Mouse (Mus musculus): ENCODE measurements around the gene Dtx4. TPM values are rescaled to one million over a fixed set of nuclear protein-coding genes. Genes with fewer than 3 reads are reported as not detected.

Gene Dtx4
- polyA plus RNA-seq, 1 experiment, result 10.4 TPM

DNA sequence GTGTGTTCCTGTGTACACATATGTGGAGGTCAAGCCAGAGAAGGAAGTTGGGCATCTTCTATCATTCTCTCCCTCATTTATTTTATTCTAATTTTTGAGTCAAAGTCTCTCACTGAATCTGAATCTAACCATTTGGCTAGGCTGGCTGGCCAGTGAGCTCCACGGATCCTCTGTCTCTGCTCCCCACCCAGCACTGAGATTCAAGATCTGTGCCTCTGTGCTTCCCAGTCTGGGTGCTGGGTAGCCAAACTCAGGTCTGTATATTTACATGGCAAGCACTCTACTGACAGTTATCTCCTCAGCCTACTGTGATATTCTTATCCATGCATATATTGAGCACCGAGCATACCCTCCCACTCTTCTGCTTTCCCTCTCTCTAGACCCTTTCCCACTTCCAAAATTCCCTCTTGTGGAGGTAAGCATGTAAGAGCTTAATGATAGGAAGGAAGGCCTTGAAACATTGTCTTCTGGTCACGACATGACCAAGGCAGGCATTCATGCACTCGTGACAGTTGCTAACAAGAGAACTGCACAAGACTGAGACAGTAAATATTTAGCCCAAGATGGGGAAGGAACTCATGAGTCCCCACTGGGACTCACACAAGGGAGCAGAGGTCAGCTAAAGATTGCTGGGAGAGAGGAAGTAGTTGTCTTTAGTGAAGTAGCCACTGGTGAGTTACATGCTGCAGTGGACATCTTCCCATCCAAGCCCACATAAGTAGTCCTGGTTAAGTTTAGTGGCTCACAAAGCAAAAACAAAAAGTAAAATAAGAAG is 65.3 kb downstream of the Dtx4 start:
- Histone ChIP-seq H3K4me3 (ENCODE audit: insufficient read depth, low read length) (no peak overlapping the region), H3K4me1 (ENCODE audit: control insufficient read depth, insufficient read depth, low read length) (no peaks in the 10 kb centered on the region), H3K27ac (ENCODE audit: insufficient read depth, low read length) (no peak overlapping the region)
- TF ChIP-seq POLR2A (IDR thresholded peaks at IDR 0.05; ENCODE audit: low read depth, low read length) (no peak), CTCF (IDR thresholded peaks at IDR 0.05; ENCODE audit: borderline replicate concordance, insufficient read depth, low read length) (no peak)

- Histone ChIP-seq H3K4me1 (ENCODE audit: control insufficient read depth, insufficient read depth, low read length) (no peaks in the 10 kb centered on the region), H3K4me3 (ENCODE audit: insufficient read depth, low read length) (no peak overlapping the region), H3K27ac (ENCODE audit: insufficient read depth, low read length) (no peak overlapping the region)
- TF ChIP-seq POLR2A (IDR thresholded peaks at IDR 0.05; ENCODE audit: low read depth, low read length) (no peak), CTCF (IDR thresholded peaks at IDR 0.05; ENCODE audit: borderline replicate concordance, insufficient read depth, low read length) (no peak)
Observed at GRCm38 (mm10) chr19:12435011-12435416, 66.2 kb downstream of the Dtx4 start.

GRCm38 (mm10) chr19:12433033-12433432 is 68.2 kb downstream of the Dtx4 start:
- Histone ChIP-seq H3K27ac (ENCODE audit: insufficient read depth, low read length) (no peak overlapping the region), H3K4me3 (ENCODE audit: insufficient read depth, low read length) (no peak overlapping the region), H3K4me1 (ENCODE audit: control insufficient read depth, insufficient read depth, low read length) (no peaks in the 10 kb centered on the region)
- TF ChIP-seq POLR2A (IDR thresholded peaks at IDR 0.05; ENCODE audit: low read depth, low read length), result no peak
- TF ChIP-seq CTCF (IDR thresholded peaks at IDR 0.05; ENCODE audit: borderline replicate concordance, insufficient read depth, low read length), result no peak

GRCm38 (mm10) chr19:12427605-12428004 is 73.6 kb downstream of the Dtx4 start, which contains the start of gene Pfpl:
TSS of gene Pfpl (plus strand) at chr19:12427905.
- H3K27ac ChIP-seq (ENCODE audit: insufficient read depth, low read length), result no peak within 1 kb of the TSS
- no peaks in the 10 kb centered on the region for H3K4me1 ChIP-seq (ENCODE audit: control insufficient read depth, insufficient read depth, low read length)
- TF ChIP-seq POLR2A (IDR thresholded peaks at IDR 0.05; ENCODE audit: low read depth, low read length) (no peak), CTCF (IDR thresholded peaks at IDR 0.05; ENCODE audit: borderline replicate concordance, insufficient read depth, low read length) (no peak)
- no peak within 1 kb of the TSS for H3K4me3 ChIP-seq (ENCODE audit: insufficient read depth, low read length)

- Histone ChIP-seq H3K4me3 (ENCODE audit: insufficient read depth, low read length) (no peak overlapping the region), H3K4me1 (ENCODE audit: control insufficient read depth, insufficient read depth, low read length) (no peaks in the 10 kb centered on the region), H3K27ac (ENCODE audit: insufficient read depth, low read length) (no peak overlapping the region)
- TF ChIP-seq POLR2A (IDR thresholded peaks at IDR 0.05; ENCODE audit: low read depth, low read length), result no peak
- no peak for TF ChIP-seq CTCF (IDR thresholded peaks at IDR 0.05; ENCODE audit: borderline replicate concordance, insufficient read depth, low read length)
Observed at GRCm38 (mm10) chr19:12427101-12427500, 74.2 kb downstream of the Dtx4 start.

GRCm38 (mm10) chr19:12421680-12422079 is 79.6 kb downstream of the Dtx4 start:
- TF ChIP-seq POLR2A (IDR thresholded peaks at IDR 0.05; ENCODE audit: low read depth, low read length), result no peak
- TF ChIP-seq CTCF (IDR thresholded peaks at IDR 0.05; ENCODE audit: borderline replicate concordance, insufficient read depth, low read length), result no peak
- H3K4me1 ChIP-seq (ENCODE audit: control insufficient read depth, insufficient read depth, low read length), result no peaks in the 10 kb centered on the region
- no peak overlapping the region for H3K4me3 ChIP-seq (ENCODE audit: insufficient read depth, low read length)
- H3K27ac ChIP-seq (ENCODE audit: insufficient read depth, low read length), result no peak overlapping the region

- no peak for TF ChIP-seq CTCF (IDR thresholded peaks at IDR 0.05; ENCODE audit: borderline replicate concordance, insufficient read depth, low read length)
- TF ChIP-seq POLR2A (IDR thresholded peaks at IDR 0.05; ENCODE audit: low read depth, low read length), result no peak
- no peaks in the 10 kb centered on the region for H3K4me1 ChIP-seq (ENCODE audit: control insufficient read depth, insufficient read depth, low read length)
- no peak overlapping the region for H3K4me3 ChIP-seq (ENCODE audit: insufficient read depth, low read length)
- no peak overlapping the region for H3K27ac ChIP-seq (ENCODE audit: insufficient read depth, low read length)
Observed at GRCm38 (mm10) chr19:12420555-12420954, 80.7 kb downstream of the Dtx4 start.

DNA sequence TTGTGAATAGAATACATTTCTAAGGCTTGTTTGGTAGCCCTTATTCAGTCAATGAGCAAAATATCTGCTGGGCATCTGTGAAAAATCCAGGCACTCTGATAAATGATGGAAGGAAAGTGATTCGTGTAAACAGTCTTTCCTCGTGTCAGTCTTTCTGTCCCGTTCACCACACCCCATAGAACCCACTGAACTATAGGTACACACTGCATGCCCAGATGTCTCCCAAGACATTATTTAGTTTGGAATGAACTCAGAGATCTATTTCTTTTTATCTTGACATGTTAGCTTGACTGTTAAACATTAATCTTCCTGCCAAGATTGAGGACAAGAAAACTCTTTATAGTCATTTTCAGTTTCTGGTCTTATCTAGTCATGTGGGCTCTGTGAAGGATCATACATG is 82.9 kb downstream of the Dtx4 start:
- Histone ChIP-seq H3K27ac (ENCODE audit: insufficient read depth, low read length) (no peak overlapping the region), H3K4me1 (ENCODE audit: control insufficient read depth, insufficient read depth, low read length) (no peaks in the 10 kb centered on the region), H3K4me3 (ENCODE audit: insufficient read depth, low read length) (no peak overlapping the region)
- TF ChIP-seq CTCF (IDR thresholded peaks at IDR 0.05; ENCODE audit: borderline replicate concordance, insufficient read depth, low read length) (no peak), POLR2A (IDR thresholded peaks at IDR 0.05; ENCODE audit: low read depth, low read length) (no peak)

GRCm38 (mm10) chr19:12417361-12417760 is 83.9 kb downstream of the Dtx4 start, which contains the start of gene Olfr1441:
TSS of gene Olfr1441 (plus strand) at chr19:12417433.
- Histone ChIP-seq H3K4me3 (ENCODE audit: insufficient read depth, low read length) (no peak within 1 kb of the TSS), H3K4me1 (ENCODE audit: control insufficient read depth, insufficient read depth, low read length) (no peaks in the 10 kb centered on the region), H3K27ac (ENCODE audit: insufficient read depth, low read length) (no peak within 1 kb of the TSS)
- TF ChIP-seq CTCF (IDR thresholded peaks at IDR 0.05; ENCODE audit: borderline replicate concordance, insufficient read depth, low read length), result no peak
- no peak for TF ChIP-seq POLR2A (IDR thresholded peaks at IDR 0.05; ENCODE audit: low read depth, low read length)

Other genes starting within 250 kb of the Dtx4 start
- gene Olfr235, start 240.4 kb downstream of the Dtx4 start, polyA plus RNA-seq (2011; ENCODE audit: insufficient read length, low read depth, missing spikeins), result not detected in 2 replicates
- gene Olfr1434, start 221.6 kb downstream of the Dtx4 start, polyA plus RNA-seq (2011; ENCODE audit: insufficient read length, low read depth, missing spikeins), result not detected in 2 replicates
- not detected in 2 replicates for gene Olfr1436, start 202.3 kb downstream of the Dtx4 start, polyA plus RNA-seq (2011; ENCODE audit: insufficient read length, low read depth, missing spikeins)
- not detected in 2 replicates for gene Olfr1437, start 176.4 kb downstream of the Dtx4 start, polyA plus RNA-seq (2011; ENCODE audit: insufficient read length, low read depth, missing spikeins)
- not detected in 2 replicates for gene Olfr1438-ps1, start 165.5 kb downstream of the Dtx4 start, polyA plus RNA-seq (2011; ENCODE audit: insufficient read length, low read depth, missing spikeins)
- not detected in 2 replicates for gene Olfr1440, start 114.2 kb downstream of the Dtx4 start, polyA plus RNA-seq (2011; ENCODE audit: insufficient read length, low read depth, missing spikeins)
- not detected in 2 replicates for gene Olfr1441, start 84.0 kb downstream of the Dtx4 start, polyA plus RNA-seq (2011; ENCODE audit: insufficient read length, low read depth, missing spikeins)
- gene Pfpl, start 73.5 kb downstream of the Dtx4 start, polyA plus RNA-seq (2011; ENCODE audit: insufficient read length, low read depth, missing spikeins), result not detected in 2 replicates
- 0.82 and 7.0 TPM in 2 replicates for gene Mpeg1, start 40.7 kb downstream of the Dtx4 start, polyA plus RNA-seq (2011; ENCODE audit: insufficient read length, low read depth, missing spikeins)
- 50.9 and 56.0 TPM in 2 replicates for gene Fam111a, start 44.3 kb upstream of the Dtx4 start, polyA plus RNA-seq (2011; ENCODE audit: insufficient read length, low read depth, missing spikeins)
- 0.23 TPM in 1 of 2 replicates, not detected in the other for gene Gm4952, start 98.5 kb upstream of the Dtx4 start, polyA plus RNA-seq (2011; ENCODE audit: insufficient read length, low read depth, missing spikeins)
- 0.23 TPM in 1 of 2 replicates, not detected in the other for gene Glyat, start 131.9 kb upstream of the Dtx4 start, polyA plus RNA-seq (2011; ENCODE audit: insufficient read length, low read depth, missing spikeins)
- not detected in 2 replicates for gene Olfr1442, start 169.0 kb upstream of the Dtx4 start, polyA plus RNA-seq (2011; ENCODE audit: insufficient read length, low read depth, missing spikeins)
- not detected in 2 replicates for gene Olfr1443, start 176.7 kb upstream of the Dtx4 start, polyA plus RNA-seq (2011; ENCODE audit: insufficient read length, low read depth, missing spikeins)
- gene Keg1, start 194.3 kb upstream of the Dtx4 start, polyA plus RNA-seq (2011; ENCODE audit: insufficient read length, low read depth, missing spikeins), result not detected in 2 replicates

Measured in embryonic fibroblast, embryonic 13.5 days (primary cell).